Mouse (Mus musculus) heart, postnatal 0 days (tissue): ENCODE data around the gene Mypop.

Experiments
- CTCF ChIP-seq: IDR thresholded peaks from 2 replicates; pipeline ENCODE4 v1.5.1; 2016; ENCODE audit warnings: antibody characterized with exemption, control low read depth, low read depth
- EP300 ChIP-seq: IDR thresholded peaks from 2 replicates; pipeline ENCODE4 v1.6.1; 2016; ENCODE audit warnings: antibody characterized with exemption, low read depth

DNA sequence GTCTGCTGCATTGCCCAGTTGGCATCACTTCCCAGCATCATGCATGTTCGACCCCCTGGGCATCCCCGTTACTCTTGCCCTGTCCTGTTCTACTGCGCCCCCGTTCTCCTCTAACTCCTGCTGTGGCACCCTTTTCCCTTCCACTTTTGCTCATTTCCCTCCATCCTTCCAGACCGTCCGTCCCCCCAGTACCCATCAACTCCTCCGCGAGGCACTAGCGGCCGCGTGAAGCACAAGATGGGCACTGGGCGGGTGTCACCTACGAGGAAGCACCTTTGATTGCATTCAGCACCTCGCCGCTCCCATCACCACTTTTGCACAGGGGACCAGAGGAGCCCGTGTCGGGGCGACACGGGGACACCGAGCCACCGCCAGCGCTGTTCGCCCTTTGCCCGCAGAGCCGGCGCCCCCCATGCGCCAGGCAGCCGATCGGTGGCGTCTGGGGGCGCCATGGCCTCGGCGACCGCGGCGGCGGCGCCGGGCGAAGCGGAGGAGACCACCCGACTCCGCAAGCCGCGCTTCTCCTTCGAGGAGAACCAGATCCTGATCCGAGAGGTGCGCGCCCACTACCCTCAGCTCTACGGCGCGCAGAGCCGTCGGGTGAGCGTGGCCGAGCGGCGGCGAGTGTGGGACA lies 732 bp downstream of the Mypop start:
- TF ChIP-seq CTCF: no peak
- TF ChIP-seq EP300: no peak
